Comparison of ENCODE assay signal across 8 mouse cellular contexts in the genomic region with DNA sequence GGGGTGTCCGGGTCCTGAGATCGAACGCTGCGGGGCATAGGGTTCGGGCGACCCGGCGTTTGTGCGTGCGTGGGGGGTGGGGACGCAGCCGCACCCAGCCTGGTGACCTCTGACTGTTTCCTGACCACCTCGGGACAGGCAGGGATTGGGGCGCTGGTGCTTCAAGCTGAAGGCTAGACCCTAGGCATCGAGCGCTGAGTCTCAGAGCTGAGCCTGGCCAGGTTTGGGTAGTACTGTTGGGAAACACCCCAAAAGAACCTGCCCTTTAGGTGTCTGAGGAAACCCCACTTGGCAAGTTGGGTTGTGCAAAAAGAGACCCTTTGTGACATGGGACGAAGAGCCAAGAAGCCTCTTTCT. TPM values are rescaled to one million over a fixed set of nuclear protein-coding genes. Genes with fewer than 3 reads are reported as not detected.
DNase-seq lines count a peak whose midpoint lies in the region; ATAC-seq and TF ChIP-seq lines count a peak whose summit lies in the region.

A gene (minus strand): TSS at position 38 of the 357 bp plus-strand sequence.

- WGBS in embryonic facial prominence, embryonic 13.5 days: 9% methylated on average over 17 of the region's 17 CpGs
- WGBS in intestine, embryonic 16.5 days: 14% methylated on average over 17 of the region's 17 CpGs
- 8% methylated on average over 17 of the region's 17 CpGs for WGBS in midbrain, embryonic 14.5 days

- H3K27ac ChIP-seq in layer of hippocampus, adult 2 months: peak within 1 kb of the TSS; percentile 98
- peak within 1 kb of the TSS; percentile 92 for H3K27ac ChIP-seq in embryonic facial prominence, embryonic 13.5 days
- peak within 1 kb of the TSS; percentile 59 for H3K27ac ChIP-seq in intestine, embryonic 16.5 days (ENCODE audit: low read length)
- peak within 1 kb of the TSS; percentile 87 for H3K27ac ChIP-seq in midbrain, embryonic 14.5 days (replicated peaks; ENCODE audit: low read depth, low read length)

- peak within 1 kb of the TSS; percentile 91 for H3K4me2 ChIP-seq in embryonic facial prominence, embryonic 13.5 days
- H3K4me2 ChIP-seq in intestine, embryonic 16.5 days (ENCODE audit: low read depth, low read length): peak within 1 kb of the TSS; percentile 96
- peak within 1 kb of the TSS; percentile 85 for H3K4me2 ChIP-seq in midbrain, embryonic 14.5 days (ENCODE audit: low read length)

- H3K4me1 ChIP-seq in embryonic facial prominence, embryonic 13.5 days: peaks cover 44% of the 10 kb centered on the region
- peaks cover 7% of the 10 kb centered on the region for H3K4me1 ChIP-seq in intestine, embryonic 16.5 days (ENCODE audit: control insufficient read depth, insufficient read depth, low read length)
- H3K4me1 ChIP-seq in midbrain, embryonic 14.5 days (ENCODE audit: control insufficient read depth, insufficient read depth, low read length): peaks cover 4% of the 10 kb centered on the region; the same call in 1 of the 2 replicates

- ATAC-seq in embryonic facial prominence, embryonic 13.5 days (ENCODE audit: insufficient number of reproducible peaks, insufficient read depth, low FRiP score, low TSS enrichment, low read depth): 0 out of 2 replicates have a peak, but pooled peaks have one; percentile 21
- no peak for ATAC-seq in intestine, embryonic 16.5 days
- no peak; the same call in 1 of the 2 replicates for ATAC-seq in midbrain, embryonic 14.5 days (ENCODE audit: low FRiP score, low TSS enrichment)

- TF ChIP-seq CTCF in layer of hippocampus, adult 2 months (conservative IDR thresholded peaks at IDR 0.05): no peak

- H3K27me3 ChIP-seq in embryonic facial prominence, embryonic 13.5 days: no peaks in the 10 kb centered on the region
- H3K27me3 ChIP-seq in intestine, embryonic 16.5 days (replicated peaks; ENCODE audit: control insufficient read depth, insufficient read depth, low read length): no peaks in the 10 kb centered on the region
- H3K27me3 ChIP-seq in midbrain, embryonic 14.5 days (ENCODE audit: control insufficient read depth, insufficient read depth, low read length): no peaks in the 10 kb centered on the region

- peak within 1 kb of the TSS; percentile 80 for H3K9ac ChIP-seq in embryonic facial prominence, embryonic 13.5 days
- peak within 1 kb of the TSS; percentile 74 for H3K9ac ChIP-seq in intestine, embryonic 16.5 days (ENCODE audit: low read depth, low read length)
- peak within 1 kb of the TSS; percentile 85 for H3K9ac ChIP-seq in midbrain, embryonic 14.5 days (replicated peaks; ENCODE audit: low read length)

- peak within 1 kb of the TSS; percentile 75 for H3K4me3 ChIP-seq in layer of hippocampus, adult 2 months
- peak within 1 kb of the TSS; percentile 61 for H3K4me3 ChIP-seq in embryonic facial prominence, embryonic 13.5 days
- peak within 1 kb of the TSS; percentile 64 for H3K4me3 ChIP-seq in intestine, embryonic 16.5 days (ENCODE audit: low read length)
- peak within 1 kb of the TSS; percentile 80 for H3K4me3 ChIP-seq in midbrain, embryonic 14.5 days (replicated peaks; ENCODE audit: low read depth, low read length)

- no peaks in the 10 kb centered on the region for H3K36me3 ChIP-seq in embryonic facial prominence, embryonic 13.5 days
- no peaks in the 10 kb centered on the region for H3K36me3 ChIP-seq in intestine, embryonic 16.5 days (ENCODE audit: control insufficient read depth, insufficient read depth, low read length)
- H3K36me3 ChIP-seq in midbrain, embryonic 14.5 days (ENCODE audit: control insufficient read depth, insufficient read depth, low read length): no peaks in the 10 kb centered on the region

- H3K9me3 ChIP-seq in embryonic facial prominence, embryonic 13.5 days: no peaks in the 10 kb centered on the region
- H3K9me3 ChIP-seq in intestine, embryonic 16.5 days (ENCODE audit: control insufficient read depth, low read length): no peaks in the 10 kb centered on the region
- no peaks in the 10 kb centered on the region for H3K9me3 ChIP-seq in midbrain, embryonic 14.5 days (ENCODE audit: control insufficient read depth, low read length)

- no peak for DNase-seq in layer of hippocampus, adult 2 months (ENCODE audit: low spot score in 2 of 2)
- no peak for DNase-seq in layer of hippocampus, adult 9-10 months (ENCODE audit: low spot score)
- no peak for DNase-seq in midbrain, embryonic 14.5 days
- no peak for DNase-seq in gastrocnemius, postnatal 25 days
- no peak for DNase-seq in ovary, postnatal 36 days (ENCODE audit: low spot score)
- DNase-seq in thymus, postnatal 0 days (ENCODE audit: low spot score): no peak

RNA-seq across cellular contexts. Expression of the gene that starts here (rescaled TPM):
- total RNA-seq in layer of hippocampus, adult 2 months (2021): 100 to 1,000 TPM; 142 to 158 TPM
- 11.0 and 14.6 TPM in 2 replicates for polyA plus RNA-seq in embryonic facial prominence, embryonic 13.5 days (2015; fragmentation: Nextera tagmentation; extraction: Ambion mirVana)
- 5.7 and 8.2 TPM in 2 replicates for polyA plus RNA-seq in intestine, embryonic 16.5 days (2015; fragmentation: Nextera tagmentation; extraction: Ambion mirVana)
- polyA plus RNA-seq in midbrain, embryonic 14.5 days (2014; fragmentation: Nextera tagmentation; extraction: Ambion mirVana): 153 and 230 TPM in 2 replicates
- under 1 TPM; 0.64 to 0.94 TPM for total RNA-seq in gastrocnemius, postnatal 25 days (2021)
- polyA plus RNA-seq in thymus, postnatal 0 days (2015; fragmentation: Nextera tagmentation; extraction: Ambion mirVana): 5.8 and 6.6 TPM in 2 replicates

Comparison
In these comparisons a context has a peak if more than half of its experiments do, and no peak if none do; other contexts are left out.
1. RNA of the gene that starts here (total RNA-seq): 142 to 158 TPM in layer of hippocampus, adult 2 months; 0.64 to 0.94 TPM in gastrocnemius, postnatal 25 days; every median in the first group is over 10 times any median in the second.
2. Peak in every context shown above with its lines, with median percentiles within 50 percentile points of each other: H3K27ac ChIP-seq, H3K4me3 ChIP-seq, H3K4me2 ChIP-seq and H3K9ac ChIP-seq.